Mouse (Mus musculus) neural tube, embryonic 11.5 days (tissue): ENCODE measurements at regions not wholly inside any gene's neighbourhood (a gene's known extent, or its start where the extent isn't known, plus 50 kb on each side); places are given as distances from the start of the nearest gene placed in this dataset.

ENCODE experiments used
- ATAC-seq: fragments of 200-750 bp; cut with Nextera tagmentation; 2 replicates; pipeline ENCODE4 v1.8.0; 2017; ENCODE audit warnings: moderate number of reproducible peaks, mild to moderate bottlenecking, moderate TSS enrichment, moderate library complexity; ENCODE audit not compliant: insufficient read depth, low FRiP score, low TSS enrichment
- DNase-seq: peaks from one replicate; pipeline ENCODE4 v3.0.0-alpha.2; 2015; ENCODE audit warnings: low spot score
- H3K27ac ChIP-seq: fragments of 300-500 bp; sonication (generic); 2 replicates; pipeline ENCODE4 v1.5.1; 2014; ENCODE audit warnings: low read depth, mild to moderate bottlenecking, low read length
- H3K27me3 ChIP-seq: fragments of 300-500 bp; sonication (generic); 2 replicates; pipeline ENCODE4 v1.6.1; 2014; ENCODE audit warnings: mild to moderate bottlenecking, low read length, mixed read lengths; ENCODE audit not compliant: control insufficient read depth, insufficient read depth
- H3K36me3 ChIP-seq: fragments of 300-500 bp; sonication (generic); 2 replicates; pipeline ENCODE4 v1.6.1; 2014; ENCODE audit warnings: mild to moderate bottlenecking, low read length, moderate library complexity, mixed read lengths; ENCODE audit not compliant: control insufficient read depth, insufficient read depth
- H3K4me1 ChIP-seq: fragments of 300-500 bp; sonication (generic); 2 replicates; pipeline ENCODE4 v1.6.1; 2014; ENCODE audit warnings: low read length, mixed read lengths; ENCODE audit not compliant: control insufficient read depth, insufficient read depth
- H3K4me2 ChIP-seq: fragments of 300-500 bp; sonication (generic); 2 replicates; pipeline ENCODE4 v1.6.1; 2014; ENCODE audit warnings: low read depth, mild to moderate bottlenecking, moderate library complexity
- H3K4me3 ChIP-seq: fragments of 300-500 bp; sonication (generic); 2 replicates; pipeline ENCODE4 v1.5.1; 2014; ENCODE audit warnings: low read depth, low read length
- H3K9ac ChIP-seq: fragments of 300-500 bp; sonication (generic); 2 replicates; pipeline ENCODE4 v1.6.1; 2014; ENCODE audit warnings: mild to moderate bottlenecking, low read length
- H3K9me3 ChIP-seq: fragments of 300-500 bp; sonication (generic); 2 replicates; pipeline ENCODE4 v1.6.1; 2016; ENCODE audit warnings: low read length; ENCODE audit not compliant: control insufficient read depth
- WGBS: fragments of 180-500 bp; shearing (Covaris S2); extraction: QIAGEN DNeasy Blood & Tissue Kit; methylation state at CpG from one replicate; pipeline ENCODE4 v1.1.7; 2014; 5-methylcytosine and 5-hydroxymethylcytosine counted together

DNA sequence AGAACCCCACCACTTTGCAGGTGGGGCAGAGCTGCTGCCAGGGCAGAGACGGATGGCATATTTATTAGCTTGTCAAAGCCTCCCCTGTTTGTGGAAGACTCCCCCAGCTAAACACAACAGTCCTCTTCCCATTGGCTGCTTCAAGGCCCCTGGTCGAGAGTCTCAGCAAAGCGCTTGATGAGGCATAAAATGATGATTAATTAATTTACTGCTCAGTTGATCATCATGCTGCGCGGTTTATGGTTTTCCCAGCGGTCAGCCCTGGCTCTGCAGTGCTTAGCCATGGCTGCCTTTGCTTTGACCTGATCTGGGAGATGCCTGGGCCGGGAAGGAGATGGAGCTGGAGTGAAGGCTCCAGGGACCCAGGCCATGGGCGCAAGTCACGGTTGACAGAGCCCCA is 98.5 kb downstream of the Irx2 start:
- 12% methylated on average over 9 of the region's 9 CpGs for WGBS
- Histone ChIP-seq H3K4me1 (peaks cover 12% of the 10 kb centered on the region), H3K36me3 (no peaks in the 10 kb centered on the region), H3K27me3 (no peaks in the 10 kb centered on the region), H3K4me3 (no peak overlapping the region), H3K27ac (no peak overlapping the region), H3K9me3 (no peaks in the 10 kb centered on the region), H3K4me2 (no peak overlapping the region), H3K9ac (no peak overlapping the region)
- ATAC-seq (peak; percentile 81), DNase-seq (peak; percentile 66)

DNA sequence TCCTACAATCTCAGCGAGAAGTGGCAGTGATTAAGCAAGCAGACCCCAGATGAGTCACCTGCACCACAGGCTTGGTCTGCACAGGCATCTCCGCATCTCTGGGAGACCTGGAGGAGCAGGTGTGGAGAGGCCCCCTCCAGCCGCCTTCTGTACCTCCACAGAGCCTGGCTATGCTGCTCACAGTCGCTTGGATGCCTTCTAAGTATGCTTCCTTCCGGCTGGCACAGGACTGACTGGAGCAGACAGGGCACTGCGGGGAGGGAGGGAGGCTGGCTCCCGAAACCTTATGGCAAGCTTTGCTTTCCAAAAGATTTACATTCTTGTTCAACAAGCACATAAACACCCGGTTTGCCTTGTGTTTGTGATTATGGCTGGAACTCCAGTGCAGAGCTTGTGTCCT is 107.3 kb downstream of the Irx2 start:
- Histone ChIP-seq H3K9ac (no peak overlapping the region), H3K36me3 (no peaks in the 10 kb centered on the region), H3K27me3 (no peaks in the 10 kb centered on the region), H3K4me1 (no peaks in the 10 kb centered on the region), H3K4me3 (no peak overlapping the region), H3K9me3 (no peaks in the 10 kb centered on the region), H3K4me2 (no peak overlapping the region), H3K27ac (no peak overlapping the region)
- ATAC-seq (no peak), DNase-seq (no peak)
- 82% methylated on average over 8 of the region's 8 CpGs for WGBS

DNA sequence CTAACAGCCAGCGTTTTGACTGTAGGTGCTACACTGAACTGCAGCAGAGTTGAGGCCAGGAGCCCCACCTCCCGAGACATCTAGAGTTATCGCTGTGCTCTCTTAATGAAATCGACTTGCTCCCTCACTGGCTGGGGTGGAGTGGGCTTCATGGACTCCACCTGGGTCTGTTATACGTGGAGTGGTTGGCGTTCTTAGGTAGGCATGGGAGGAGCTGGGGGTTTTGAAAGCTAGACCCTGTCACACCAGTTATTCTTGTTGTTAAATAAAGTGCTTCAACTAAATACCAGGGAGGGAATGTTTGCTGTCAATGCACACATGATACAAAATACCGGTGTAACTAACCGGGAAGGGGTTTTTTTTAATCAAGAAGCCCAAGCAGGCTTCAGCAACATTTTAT is 108.4 kb downstream of the Irx2 start:
- Histone ChIP-seq H3K4me1 (no peaks in the 10 kb centered on the region), H3K4me3 (no peak overlapping the region), H3K27ac (no peak overlapping the region), H3K27me3 (no peaks in the 10 kb centered on the region), H3K36me3 (no peaks in the 10 kb centered on the region), H3K9me3 (no peaks in the 10 kb centered on the region), H3K9ac (no peak overlapping the region), H3K4me2 (no peak overlapping the region)
- no peak for DNase-seq
- ATAC-seq: no peak
- WGBS: 80% methylated on average over 8 of the region's 8 CpGs

DNA sequence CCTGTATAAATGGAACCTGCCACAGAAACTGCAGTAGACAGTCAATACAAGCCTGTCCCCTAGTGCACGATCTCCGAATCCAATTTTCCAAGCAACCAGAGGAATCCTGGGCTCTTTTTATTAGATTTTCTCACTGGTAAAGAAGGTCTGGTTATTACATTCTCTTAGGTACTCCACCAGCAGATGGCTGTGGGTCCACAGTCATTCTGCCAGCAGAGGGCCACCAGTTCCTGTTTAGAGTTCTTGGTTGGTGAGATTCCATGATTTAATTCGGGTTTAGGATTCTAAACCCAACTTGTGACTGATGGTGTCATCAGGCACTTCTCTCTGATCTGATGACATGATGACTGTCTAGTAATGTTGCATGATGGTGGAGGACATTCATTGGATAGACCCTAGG is 118.6 kb downstream of the Irx2 start:
- no peak overlapping the region for H3K9ac ChIP-seq
- no peak for ATAC-seq
- WGBS: 79% methylated on average over 3 of the region's 3 CpGs
- no peaks in the 10 kb centered on the region for H3K4me1 ChIP-seq
- H3K36me3 ChIP-seq: no peaks in the 10 kb centered on the region
- H3K4me3 ChIP-seq: no peak overlapping the region
- H3K4me2 ChIP-seq: no peak overlapping the region
- H3K27me3 ChIP-seq: no peaks in the 10 kb centered on the region
- H3K9me3 ChIP-seq: no peaks in the 10 kb centered on the region
- H3K27ac ChIP-seq: no peak overlapping the region
- DNase-seq: no peak

DNA sequence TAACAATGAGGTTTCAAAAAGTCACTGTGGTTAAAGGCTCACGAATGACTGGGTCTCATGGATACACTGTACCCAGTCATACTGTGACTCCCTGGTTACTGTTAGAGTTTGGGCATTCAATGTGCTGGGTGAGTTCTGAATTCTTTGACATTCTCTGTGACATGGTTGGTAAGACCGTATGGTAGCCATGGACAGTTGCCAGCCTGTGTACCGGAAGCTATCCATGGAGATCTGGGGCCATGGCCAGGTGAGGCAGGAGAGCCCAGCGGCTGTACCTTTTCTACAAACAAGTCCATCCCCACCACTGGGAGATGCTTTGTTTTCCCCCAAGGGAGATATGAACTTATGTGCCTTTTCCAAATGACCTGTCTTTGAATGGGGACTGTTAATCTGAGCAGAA is 126.4 kb downstream of the Irx2 start:
- WGBS: 84% methylated on average over 4 of the region's 4 CpGs
- no peak overlapping the region for H3K4me3 ChIP-seq
- ATAC-seq: no peak

DNA sequence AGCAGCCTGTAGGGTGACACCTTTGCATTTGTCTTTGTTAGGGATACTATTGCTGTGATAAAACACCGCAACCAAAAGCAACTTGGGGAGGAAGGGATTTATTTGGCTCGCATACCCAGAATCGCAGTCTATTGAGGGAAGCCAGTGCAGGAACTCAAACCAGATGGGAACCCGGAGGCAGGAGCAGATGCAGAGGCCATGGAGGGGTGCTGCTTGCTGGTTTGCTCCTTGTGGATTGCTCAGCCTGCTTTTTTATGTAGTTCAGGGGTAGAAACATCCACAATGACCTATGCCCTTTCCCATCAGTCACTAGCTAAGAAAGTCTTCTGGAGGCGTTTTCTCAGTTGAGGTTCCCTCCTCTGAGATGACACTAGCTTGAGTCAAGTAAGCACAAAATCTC is 133.9 kb downstream of the Irx2 start:
- H3K9me3 ChIP-seq: no peaks in the 10 kb centered on the region
- no peaks in the 10 kb centered on the region for H3K27me3 ChIP-seq
- no peak for ATAC-seq
- no peak overlapping the region for H3K9ac ChIP-seq
- H3K36me3 ChIP-seq: no peaks in the 10 kb centered on the region
- H3K4me1 ChIP-seq: no peaks in the 10 kb centered on the region
- 88% methylated on average over 5 of the region's 5 CpGs for WGBS
- no peak overlapping the region for H3K27ac ChIP-seq
- no peak overlapping the region for H3K4me2 ChIP-seq
- H3K4me3 ChIP-seq: no peak overlapping the region
- no peak for DNase-seq

More for the DNA sequence above, 126.4 kb downstream of the Irx2 start:
- no peak overlapping the region for H3K27ac ChIP-seq
- no peaks in the 10 kb centered on the region for H3K4me1 ChIP-seq
- no peak for DNase-seq
- no peaks in the 10 kb centered on the region for H3K27me3 ChIP-seq
- H3K9me3 ChIP-seq: no peaks in the 10 kb centered on the region
- H3K36me3 ChIP-seq: no peaks in the 10 kb centered on the region
- no peak overlapping the region for H3K9ac ChIP-seq
- H3K4me2 ChIP-seq: no peak overlapping the region

DNA sequence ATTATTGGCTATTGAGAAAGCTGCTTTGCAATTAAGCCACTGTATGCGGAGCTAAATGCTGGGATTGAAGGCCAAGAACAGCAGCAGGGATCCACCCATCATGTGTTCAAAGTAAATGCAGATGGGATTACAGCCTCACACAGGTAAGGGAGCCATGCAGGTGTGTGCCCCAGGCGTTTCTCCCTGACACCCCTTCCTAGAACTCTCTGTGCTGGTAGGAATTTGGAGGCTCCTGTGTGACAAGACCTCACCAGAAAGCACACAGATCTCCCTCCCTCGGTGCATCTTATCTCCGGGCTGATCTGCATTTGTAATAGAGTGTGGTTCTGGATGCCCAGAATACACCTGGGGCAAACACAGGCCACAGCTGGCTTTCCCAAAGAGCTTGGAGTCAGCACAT is 134.7 kb downstream of the Irx2 start:
- no peak for ATAC-seq
- no peaks in the 10 kb centered on the region for H3K36me3 ChIP-seq
- no peak overlapping the region for H3K9ac ChIP-seq
- 60% methylated on average over 4 of the region's 4 CpGs for WGBS
- H3K27ac ChIP-seq: no peak overlapping the region
- H3K4me3 ChIP-seq: no peak overlapping the region
- no peaks in the 10 kb centered on the region for H3K4me1 ChIP-seq
- H3K9me3 ChIP-seq: no peaks in the 10 kb centered on the region
- no peaks in the 10 kb centered on the region for H3K27me3 ChIP-seq
- DNase-seq: no peak
- H3K4me2 ChIP-seq: no peak overlapping the region

DNA sequence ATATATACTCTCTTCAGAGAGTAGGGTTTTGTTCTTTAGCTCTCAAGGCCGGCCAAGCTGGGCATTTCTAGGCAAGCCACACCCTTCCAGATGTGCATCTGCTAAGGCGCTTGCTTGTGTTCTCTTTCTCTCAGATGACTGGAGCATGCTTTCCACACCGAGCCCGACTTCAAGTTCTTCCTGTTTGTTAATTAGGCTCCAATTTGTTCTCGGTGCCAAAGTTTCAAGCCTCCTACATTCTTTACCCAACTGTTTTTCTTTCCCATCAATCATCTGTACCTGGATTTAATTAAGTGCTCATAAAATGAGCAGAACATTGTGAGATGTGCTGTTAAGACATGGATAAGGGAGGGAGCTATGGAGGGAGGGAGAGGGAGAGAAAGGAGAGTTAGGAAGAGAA is 138.7 kb downstream of the Irx2 start:
- 66% methylated on average over 5 of the region's 5 CpGs for WGBS
- Histone ChIP-seq H3K27me3 (no peaks in the 10 kb centered on the region), H3K27ac (no peak overlapping the region), H3K9me3 (no peaks in the 10 kb centered on the region), H3K4me2 (no peak overlapping the region), H3K36me3 (no peaks in the 10 kb centered on the region), H3K9ac (no peak overlapping the region), H3K4me1 (no peaks in the 10 kb centered on the region), H3K4me3 (no peak overlapping the region)
- DNase-seq (no peak), ATAC-seq (no peak)

DNA sequence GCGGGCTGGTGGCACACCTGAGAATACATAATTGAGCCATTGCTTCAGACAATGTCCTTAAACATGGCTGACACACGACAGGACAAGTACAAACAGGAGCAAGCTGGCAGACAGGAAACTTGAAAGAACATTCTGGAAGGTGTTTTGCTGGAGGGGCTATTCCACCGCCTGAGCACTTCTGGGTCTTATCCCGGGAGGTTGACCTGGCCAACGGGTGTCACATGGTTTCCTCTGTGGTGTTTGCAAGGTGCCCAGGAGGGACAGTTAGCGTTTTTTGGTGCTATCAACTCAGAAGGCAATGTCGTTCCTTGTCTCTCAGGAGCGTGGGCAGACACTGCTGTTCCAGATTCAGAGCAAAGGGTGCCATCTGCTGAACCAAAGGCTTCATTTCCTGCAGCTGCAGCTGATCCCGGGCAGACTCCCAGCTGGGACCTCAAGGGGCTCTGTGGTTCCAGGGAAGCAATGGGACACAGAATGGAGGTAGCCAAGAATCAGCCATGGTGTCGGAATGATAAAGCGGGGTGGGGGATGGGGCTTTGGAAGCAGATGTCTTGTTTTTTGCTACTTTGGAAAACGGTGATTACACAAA is 140.5 kb downstream of the Irx2 start:
- 77% methylated on average over 12 of the region's 12 CpGs for WGBS
- no peak overlapping the region for H3K27ac ChIP-seq

More for the DNA sequence above, 140.5 kb downstream of the Irx2 start:
- DNase-seq (peak; percentile 43), ATAC-seq (no peak)
- no peak overlapping the region for H3K4me3 ChIP-seq
- no peak overlapping the region for H3K9ac ChIP-seq
- H3K9me3 ChIP-seq: no peaks in the 10 kb centered on the region
- H3K36me3 ChIP-seq: no peaks in the 10 kb centered on the region
- no peaks in the 10 kb centered on the region for H3K27me3 ChIP-seq
- no peaks in the 10 kb centered on the region for H3K4me1 ChIP-seq
- no peak overlapping the region for H3K4me2 ChIP-seq
